Mouse (Mus musculus): Measurements from ENCODE around the gene Tiprl. TPM values are rescaled to one million over a fixed set of nuclear protein-coding genes. Genes with fewer than 3 reads are reported as not detected.

The Tiprl gene
- polyA plus RNA-seq, 1 experiment: not detected

- Histone ChIP-seq H3K27ac (ENCODE audit: insufficient read depth, low read depth, low read length) (no peak overlapping the region), H3K4me1 (ENCODE audit: control insufficient read depth, insufficient read depth, low read length) (peaks cover 4% of the 10 kb centered on the region; the same call in 1 of the 2 replicates), H3K4me3 (ENCODE audit: insufficient read depth, low read depth, low read length) (no peak overlapping the region)
- WGBS: 46% methylated on average over 9 of the region's 9 CpGs
- TF ChIP-seq CTCF (IDR thresholded peaks at IDR 0.05; ENCODE audit: insufficient read depth, low read depth, low read length) (no peak), POLR2A (IDR thresholded peaks at IDR 0.05; ENCODE audit: insufficient read depth, low read depth, low read length) (no peak)
These were observed 62.7 kb downstream of the Tiprl start for GRCm38 (mm10) chr1:165174059-165174616.

GRCm38 (mm10) chr1:165171277-165171676 is 65.5 kb downstream of the Tiprl start:
- WGBS: 83% methylated on average over 8 of the region's 8 CpGs
- TF ChIP-seq CTCF (IDR thresholded peaks at IDR 0.05; ENCODE audit: insufficient read depth, low read depth, low read length) (no peak), POLR2A (IDR thresholded peaks at IDR 0.05; ENCODE audit: insufficient read depth, low read depth, low read length) (no peak)
- H3K4me1 ChIP-seq (ENCODE audit: control insufficient read depth, insufficient read depth, low read length): no peaks in the 10 kb centered on the region
- H3K4me3 ChIP-seq (ENCODE audit: insufficient read depth, low read depth, low read length): no peak overlapping the region
- H3K27ac ChIP-seq (ENCODE audit: insufficient read depth, low read depth, low read length): no peak overlapping the region

GRCm38 (mm10) chr1:165170157-165170556 is 66.6 kb downstream of the Tiprl start:
- 83% methylated on average over 5 of the region's 5 CpGs for WGBS
- Histone ChIP-seq H3K27ac (ENCODE audit: insufficient read depth, low read depth, low read length) (no peak overlapping the region), H3K4me3 (ENCODE audit: insufficient read depth, low read depth, low read length) (no peak overlapping the region), H3K4me1 (ENCODE audit: control insufficient read depth, insufficient read depth, low read length) (no peaks in the 10 kb centered on the region)
- no peak for TF ChIP-seq POLR2A (IDR thresholded peaks at IDR 0.05; ENCODE audit: insufficient read depth, low read depth, low read length)
- TF ChIP-seq CTCF (IDR thresholded peaks at IDR 0.05; ENCODE audit: insufficient read depth, low read depth, low read length): no peak

GRCm38 (mm10) chr1:165169462-165169861 is 67.3 kb downstream of the Tiprl start:
- H3K4me3 ChIP-seq (ENCODE audit: insufficient read depth, low read depth, low read length): no peak overlapping the region
- WGBS: 82% methylated on average over 3 of the region's 3 CpGs
- no peaks in the 10 kb centered on the region for H3K4me1 ChIP-seq (ENCODE audit: control insufficient read depth, insufficient read depth, low read length)
- no peak overlapping the region for H3K27ac ChIP-seq (ENCODE audit: insufficient read depth, low read depth, low read length)
- TF ChIP-seq CTCF (IDR thresholded peaks at IDR 0.05; ENCODE audit: insufficient read depth, low read depth, low read length): no peak
- no peak for TF ChIP-seq POLR2A (IDR thresholded peaks at IDR 0.05; ENCODE audit: insufficient read depth, low read depth, low read length)

GRCm38 (mm10) chr1:165164920-165165319 is 71.9 kb downstream of the Tiprl start:
- TF ChIP-seq POLR2A (IDR thresholded peaks at IDR 0.05; ENCODE audit: insufficient read depth, low read depth, low read length): no peak
- no peak for TF ChIP-seq CTCF (IDR thresholded peaks at IDR 0.05; ENCODE audit: insufficient read depth, low read depth, low read length)
- H3K4me1 ChIP-seq (ENCODE audit: control insufficient read depth, insufficient read depth, low read length): no peaks in the 10 kb centered on the region
- 74% methylated on average over 6 of the region's 6 CpGs for WGBS

More at GRCm38 (mm10) chr1:165164920-165165319, 71.9 kb downstream of the Tiprl start:
- Histone ChIP-seq H3K4me3 (ENCODE audit: insufficient read depth, low read depth, low read length) (no peak overlapping the region), H3K27ac (ENCODE audit: insufficient read depth, low read depth, low read length) (no peak overlapping the region)

Other genes starting within 250 kb of the Tiprl start
- gene Tbx19, start 76.2 kb downstream of the Tiprl start, polyA plus RNA-seq (2012; ENCODE audit: insufficient read depth, insufficient read length, low replicate concordance, missing spikeins): not detected in 2 replicates
- gene Sft2d2, start 42.6 kb downstream of the Tiprl start, polyA plus RNA-seq (2012; ENCODE audit: insufficient read depth, insufficient read length, low replicate concordance, missing spikeins): not detected in 2 replicates
- not detected in 2 replicates for gene Gpr161, start 58.8 kb upstream of the Tiprl start, polyA plus RNA-seq (2012; ENCODE audit: insufficient read depth, insufficient read length, low replicate concordance, missing spikeins)
- gene Dcaf6, start 223.5 kb upstream of the Tiprl start, polyA plus RNA-seq (2012; ENCODE audit: insufficient read depth, insufficient read length, low replicate concordance, missing spikeins): not detected in 2 replicates
- not detected in 2 replicates for gene Mpc2, start 223.6 kb upstream of the Tiprl start, polyA plus RNA-seq (2012; ENCODE audit: insufficient read depth, insufficient read length, low replicate concordance, missing spikeins)
- gene Adcy10, start 248.2 kb upstream of the Tiprl start, polyA plus RNA-seq (2012; ENCODE audit: insufficient read depth, insufficient read length, low replicate concordance, missing spikeins): not detected in 2 replicates